Mouse (Mus musculus): ENCODE results near the gene Olfr610. TPM values are rescaled to one million over a fixed set of nuclear protein-coding genes. Genes with fewer than 3 reads are reported as not detected.

The Olfr610 gene
- not detected in 2 replicates for polyA plus RNA-seq (2012; rRNA removed)

GRCm38 (mm10) chr7:103512022-103512421 is at the start of gene Olfr610:
Gene Olfr610 (minus strand): TSS chr7:103512122.

GRCm38 (mm10) chr7:103555779-103556178 is 43.9 kb upstream of the Olfr610 start, which contains the start of gene Olfr615:
Gene Olfr615 (plus strand): TSS chr7:103556079.

GRCm38 (mm10) chr7:103547774-103548173 is 35.9 kb upstream of the Olfr610 start, which contains the start of gene Olfr613:
Gene Olfr613 (plus strand): TSS chr7:103548074.

GRCm38 (mm10) chr7:103542617-103543016 is 30.7 kb upstream of the Olfr610 start, which contains the start of gene Olfr612:
Gene Olfr612 (minus strand): TSS chr7:103542717.

GRCm38 (mm10) chr7:103520746-103521145 is 8.8 kb upstream of the Olfr610 start, which contains the start of gene Olfr611:
Gene Olfr611 (minus strand): TSS chr7:103520846.

DNA sequence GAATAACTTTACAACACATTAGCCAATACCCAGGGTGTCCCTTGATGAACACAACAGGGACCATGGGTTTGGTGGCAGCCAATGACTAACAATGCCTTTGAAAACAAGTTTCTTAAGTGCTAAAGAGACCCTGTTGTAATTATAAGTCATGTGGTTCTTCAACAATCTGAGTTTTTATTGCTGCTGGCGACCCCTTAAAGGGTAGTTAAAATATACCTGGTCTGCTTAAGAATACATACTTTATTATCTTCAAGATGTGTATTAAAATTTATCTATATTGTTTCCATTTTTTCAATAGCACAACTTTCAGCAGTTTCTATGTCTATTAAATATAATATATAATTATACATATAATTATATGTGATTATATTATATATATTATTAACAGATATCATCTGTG is 14.0 kb downstream of the Olfr610 start, which contains the start of gene Olfr609:
Gene Olfr609, minus strand, starts transcription at position 101 of the 400 bp plus-strand sequence.

DNA sequence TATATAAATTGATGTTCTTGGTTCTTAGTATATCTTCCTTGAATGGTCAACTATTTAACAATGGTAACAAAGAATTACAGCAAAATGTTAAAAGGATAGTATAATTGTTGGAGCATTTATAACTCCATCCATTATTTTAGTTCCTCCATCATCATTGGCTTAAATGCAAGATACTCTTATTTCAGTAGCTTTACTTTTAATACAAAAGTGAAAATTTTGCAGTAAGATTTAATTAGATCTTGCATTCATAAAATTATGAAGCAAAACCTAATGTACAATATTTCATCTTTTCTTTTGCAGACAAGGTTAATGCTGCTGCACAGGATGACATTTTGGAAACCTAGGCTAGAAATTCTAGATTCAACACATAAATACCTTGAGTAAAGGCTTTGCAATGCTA is 42.3 kb downstream of the Olfr610 start, which contains the start of gene Olfr608:
Gene Olfr608, plus strand, starts transcription at position 301 of the 400 bp plus-strand sequence.

Other genes starting within 250 kb of the Olfr610 start
- not detected in 2 replicates for gene Olfr596, start 206.5 kb downstream of the Olfr610 start, polyA plus RNA-seq (2012; rRNA removed)
- gene Olfr597, start 195.8 kb downstream of the Olfr610 start, polyA plus RNA-seq (2012; rRNA removed) = not detected in 2 replicates
- not detected in 2 replicates for gene Olfr598, start 188.6 kb downstream of the Olfr610 start, polyA plus RNA-seq (2012; rRNA removed)
- not detected in 2 replicates for gene Olfr599, start 176.2 kb downstream of the Olfr610 start, polyA plus RNA-seq (2012; rRNA removed)
- gene Olfr600, start 162.5 kb downstream of the Olfr610 start, polyA plus RNA-seq (2012; rRNA removed) = not detected in 2 replicates
- not detected in 2 replicates for gene Olfr601, start 149.5 kb downstream of the Olfr610 start, polyA plus RNA-seq (2012; rRNA removed)
- gene Olfr603, start 125.9 kb downstream of the Olfr610 start, polyA plus RNA-seq (2012; rRNA removed) = not detected in 2 replicates
- gene Usp17lc, start 97.0 kb downstream of the Olfr610 start, polyA plus RNA-seq (2012; rRNA removed) = not detected in 2 replicates
- gene Olfr605, start 66.7 kb downstream of the Olfr610 start, polyA plus RNA-seq (2012; rRNA removed) = not detected in 2 replicates
- not detected in 2 replicates for gene Olfr606, start 63.1 kb downstream of the Olfr610 start, polyA plus RNA-seq (2012; rRNA removed)
- gene Olfr607, start 48.0 kb downstream of the Olfr610 start, polyA plus RNA-seq (2012; rRNA removed) = not detected in 2 replicates
- gene Olfr608, start 42.2 kb downstream of the Olfr610 start, polyA plus RNA-seq (2012; rRNA removed) = not detected in 2 replicates
- not detected in 2 replicates for gene Olfr609, start 14.1 kb downstream of the Olfr610 start, polyA plus RNA-seq (2012; rRNA removed)
- not detected in 2 replicates for gene Olfr611, start 8.7 kb upstream of the Olfr610 start, polyA plus RNA-seq (2012; rRNA removed)
- gene Olfr612, start 30.6 kb upstream of the Olfr610 start, polyA plus RNA-seq (2012; rRNA removed) = not detected in 2 replicates
- not detected in 2 replicates for gene Olfr613, start 36.0 kb upstream of the Olfr610 start, polyA plus RNA-seq (2012; rRNA removed)
- not detected in 2 replicates for gene Olfr615, start 44.0 kb upstream of the Olfr610 start, polyA plus RNA-seq (2012; rRNA removed)
- not detected in 2 replicates for gene Olfr616, start 57.0 kb upstream of the Olfr610 start, polyA plus RNA-seq (2012; rRNA removed)
- not detected in 2 replicates for gene Olfr617, start 60.9 kb upstream of the Olfr610 start, polyA plus RNA-seq (2012; rRNA removed)
- gene Olfr618, start 78.0 kb upstream of the Olfr610 start, polyA plus RNA-seq (2012; rRNA removed) = not detected in 2 replicates
- gene Olfr619, start 88.5 kb upstream of the Olfr610 start, polyA plus RNA-seq (2012; rRNA removed) = not detected in 2 replicates
- gene Olfr620, start 100.4 kb upstream of the Olfr610 start, polyA plus RNA-seq (2012; rRNA removed) = not detected in 2 replicates
- gene Olfr622, start 130.6 kb upstream of the Olfr610 start, polyA plus RNA-seq (2012; rRNA removed) = not detected in 2 replicates
- gene Olfr623, start 151.6 kb upstream of the Olfr610 start, polyA plus RNA-seq (2012; rRNA removed) = not detected in 2 replicates
- not detected in 2 replicates for gene Olfr624, start 159.1 kb upstream of the Olfr610 start, polyA plus RNA-seq (2012; rRNA removed)
- not detected in 2 replicates for gene Olfr625-ps1, start 170.6 kb upstream of the Olfr610 start, polyA plus RNA-seq (2012; rRNA removed)
- gene Olfr243, start 202.5 kb upstream of the Olfr610 start, polyA plus RNA-seq (2012; rRNA removed) = not detected in 2 replicates
- gene Olfr628, start 218.3 kb upstream of the Olfr610 start, polyA plus RNA-seq (2012; rRNA removed) = not detected in 2 replicates
- not detected in 2 replicates for gene Olfr629, start 232.8 kb upstream of the Olfr610 start, polyA plus RNA-seq (2012; rRNA removed)
- gene Olfr630, start 245.2 kb upstream of the Olfr610 start, polyA plus RNA-seq (2012; rRNA removed) = not detected in 2 replicates

Measured in stomach, adult 2 months (tissue).